Mouse (Mus musculus) fibroblast of lung, adult 2 months (primary cell): ENCODE results near the gene Eef1akmt1.

Source experiments
- DNase-seq: peaks from one replicate; pipeline ENCODE4 v3.0.0-alpha.2; 2011; ENCODE audit warnings: low read depth

Gene Eef1akmt1

GRCm38 (mm10) chr14:57546557-57547021 is 24.8 kb downstream of the Eef1akmt1 start:
- no peak for DNase-seq

GRCm38 (mm10) chr14:57546131-57546530 is 25.3 kb downstream of the Eef1akmt1 start:
- no peak for DNase-seq

- no peak for DNase-seq
Measured at GRCm38 (mm10) chr14:57545526-57545925, 25.9 kb downstream of the Eef1akmt1 start.

- no peak for DNase-seq
Measured at GRCm38 (mm10) chr14:57543420-57544039, 27.9 kb downstream of the Eef1akmt1 start.

GRCm38 (mm10) chr14:57542231-57542630 is 29.2 kb downstream of the Eef1akmt1 start:
- no peak for DNase-seq

- no peak for DNase-seq
Measured at GRCm38 (mm10) chr14:57540683-57541082, 30.7 kb downstream of the Eef1akmt1 start.

GRCm38 (mm10) chr14:57537261-57538015 is 34.0 kb downstream of the Eef1akmt1 start:
- no peak for DNase-seq

GRCm38 (mm10) chr14:57536820-57537219 is 34.6 kb downstream of the Eef1akmt1 start:
- DNase-seq: no peak

- DNase-seq: no peak
Measured at GRCm38 (mm10) chr14:57535646-57536045, 35.8 kb downstream of the Eef1akmt1 start.

- no peak for DNase-seq
Measured at GRCm38 (mm10) chr14:57534961-57535360, 36.5 kb downstream of the Eef1akmt1 start.

- no peak for DNase-seq
Measured at GRCm38 (mm10) chr14:57534346-57534745, 37.1 kb downstream of the Eef1akmt1 start.

GRCm38 (mm10) chr14:57533841-57534240 is 37.6 kb downstream of the Eef1akmt1 start:
- no peak for DNase-seq

GRCm38 (mm10) chr14:57533214-57533613 is 38.2 kb downstream of the Eef1akmt1 start:
- DNase-seq: no peak

- no peak for DNase-seq
Measured at GRCm38 (mm10) chr14:57532577-57532976, 38.8 kb downstream of the Eef1akmt1 start.

GRCm38 (mm10) chr14:57529786-57530515 is 41.5 kb downstream of the Eef1akmt1 start:
- no peak for DNase-seq

GRCm38 (mm10) chr14:57529086-57529785 is 42.2 kb downstream of the Eef1akmt1 start:
- no peak for DNase-seq

GRCm38 (mm10) chr14:57527598-57527997 is 43.8 kb downstream of the Eef1akmt1 start:
- DNase-seq: no peak

GRCm38 (mm10) chr14:57527122-57527521 is 44.3 kb downstream of the Eef1akmt1 start:
- no peak for DNase-seq

GRCm38 (mm10) chr14:57526050-57526623 is 45.3 kb downstream of the Eef1akmt1 start:
- no peak for DNase-seq

- no peak for DNase-seq
Measured at GRCm38 (mm10) chr14:57525388-57526049, 45.9 kb downstream of the Eef1akmt1 start.
